Mouse (Mus musculus): Measurements from ENCODE around the gene Hcn1. TPM values are rescaled to one million over a fixed set of nuclear protein-coding genes. Genes with fewer than 3 reads are reported as not detected.

Gene Hcn1
- total RNA-seq, 2 experiments from 2014 or later = 36.7 to 42.1 TPM

DNA sequence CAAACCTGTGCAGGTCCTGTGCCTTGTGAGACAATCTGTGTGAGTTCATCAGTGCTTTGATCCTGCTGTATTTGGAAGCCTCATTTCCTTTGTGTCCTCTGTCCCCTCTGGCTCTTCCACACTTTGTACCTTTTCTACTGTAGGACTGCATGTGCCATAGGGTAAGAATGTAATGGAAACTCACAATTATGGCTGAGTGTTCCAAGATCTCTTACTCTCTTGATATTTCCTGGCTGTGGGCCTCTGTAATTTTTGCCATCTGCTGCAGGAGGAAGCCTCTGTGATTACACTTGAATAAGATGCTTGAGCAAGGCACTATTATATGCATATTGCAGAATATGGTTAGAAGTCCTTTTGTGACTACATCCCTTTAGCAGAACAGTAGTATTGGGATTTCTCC is 240.2 kb downstream of the Hcn1 start:
- intact Hi-C loops (cut with DNase I) = no loop called here
- DNase-seq (ENCODE audit: low spot score in 2 of 2) = no peak

DNA sequence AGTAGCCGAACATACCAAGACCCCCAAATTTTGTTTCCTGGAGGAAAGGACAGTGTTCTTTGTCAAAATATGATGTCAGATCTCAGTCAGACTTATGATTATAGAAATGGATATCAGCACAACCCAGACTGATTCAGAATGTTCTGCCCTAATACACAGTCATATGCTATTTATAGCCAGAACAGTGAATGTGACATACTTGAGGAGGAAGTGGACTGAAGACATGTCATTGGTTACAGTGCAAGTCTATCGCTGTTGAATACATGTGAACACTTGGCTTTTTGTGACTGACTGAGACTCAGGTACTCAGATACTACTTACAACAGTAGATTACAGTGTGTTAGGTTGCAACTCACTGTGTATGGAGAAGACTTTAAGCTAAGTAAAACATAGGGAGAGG is 245.2 kb downstream of the Hcn1 start:
- DNase-seq (ENCODE audit: low spot score in 2 of 2) = no peak
- intact Hi-C loops (cut with DNase I) = no loop called here

DNA sequence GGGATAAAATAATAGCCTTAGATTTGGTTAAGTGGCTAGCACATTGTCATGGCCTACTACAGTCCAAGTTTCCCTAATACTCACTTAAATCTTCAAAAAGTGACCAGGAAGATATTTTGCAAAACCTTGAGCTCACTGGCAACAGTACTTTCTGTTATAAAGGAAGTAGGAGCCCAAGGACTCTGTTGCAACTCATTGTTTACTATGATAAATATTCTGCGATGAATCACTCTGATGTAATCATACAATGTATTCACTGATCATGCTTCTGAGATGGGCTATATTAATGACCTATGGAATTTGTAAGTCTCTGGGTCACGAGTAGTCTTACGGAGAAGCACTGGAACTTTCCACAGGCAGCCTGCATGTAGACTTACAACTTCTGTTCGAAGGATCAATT is 246.6 kb downstream of the Hcn1 start:
- no peak for DNase-seq (ENCODE audit: low spot score in 2 of 2)
- intact Hi-C loops (cut with DNase I) = no loop called here

DNA sequence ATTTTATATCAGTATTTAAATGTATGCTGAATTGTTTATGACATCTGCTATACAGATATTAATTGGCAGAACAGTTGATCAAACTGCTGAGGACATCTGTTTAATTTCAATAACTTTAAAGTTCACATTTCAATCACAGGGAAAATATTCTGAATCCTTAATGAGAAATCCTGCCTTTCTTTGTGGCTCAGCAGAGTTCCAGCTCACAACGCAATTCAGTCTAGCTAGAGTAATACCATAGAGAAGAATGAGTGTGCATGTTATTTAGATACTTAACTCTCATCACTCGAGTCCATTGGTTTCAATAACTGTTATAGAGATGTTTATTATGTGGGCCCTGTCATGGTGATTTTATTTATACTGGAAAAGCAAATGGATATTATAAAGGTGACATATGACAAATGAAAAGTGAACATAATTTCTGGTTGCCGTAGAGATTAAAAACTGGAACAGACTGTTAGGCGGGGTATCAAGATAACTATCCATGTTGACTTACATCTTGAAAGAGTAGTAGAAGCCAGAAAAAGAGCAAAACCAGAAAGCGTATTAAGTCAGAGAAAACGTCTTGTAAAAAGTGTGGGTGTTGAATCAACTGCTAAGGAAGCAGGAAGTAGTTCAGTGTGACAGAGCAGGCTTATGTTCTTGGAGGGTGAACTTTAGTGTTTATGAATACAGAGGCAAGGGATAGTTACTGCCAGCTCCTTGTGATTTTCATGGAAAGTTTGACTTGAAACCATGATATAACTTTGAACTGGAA is 250.0 kb downstream of the Hcn1 start:
- DNase-seq (ENCODE audit: low spot score in 2 of 2) = no peak
- intact Hi-C loops (cut with DNase I) = no loop called here

DNA sequence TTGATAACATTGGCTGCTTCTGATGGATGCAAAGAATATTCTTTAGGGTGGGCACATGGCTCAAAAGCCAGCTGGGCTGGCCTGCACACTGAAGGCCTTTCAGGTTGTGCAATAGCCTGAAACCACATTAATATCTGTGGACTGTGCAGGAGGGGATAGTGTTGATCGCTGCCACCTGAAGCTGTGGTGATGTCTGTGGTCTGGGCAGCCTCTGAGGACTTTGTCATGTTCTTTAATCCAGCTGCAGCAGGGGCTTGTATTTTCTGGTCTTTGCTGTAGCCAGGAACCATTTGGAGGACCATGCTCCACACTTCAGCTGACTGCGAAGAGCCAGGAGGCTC is 250.6 kb downstream of the Hcn1 start:
- intact Hi-C loops (cut with DNase I) = no loop called here
- no peak for DNase-seq (ENCODE audit: low spot score in 2 of 2)

DNA sequence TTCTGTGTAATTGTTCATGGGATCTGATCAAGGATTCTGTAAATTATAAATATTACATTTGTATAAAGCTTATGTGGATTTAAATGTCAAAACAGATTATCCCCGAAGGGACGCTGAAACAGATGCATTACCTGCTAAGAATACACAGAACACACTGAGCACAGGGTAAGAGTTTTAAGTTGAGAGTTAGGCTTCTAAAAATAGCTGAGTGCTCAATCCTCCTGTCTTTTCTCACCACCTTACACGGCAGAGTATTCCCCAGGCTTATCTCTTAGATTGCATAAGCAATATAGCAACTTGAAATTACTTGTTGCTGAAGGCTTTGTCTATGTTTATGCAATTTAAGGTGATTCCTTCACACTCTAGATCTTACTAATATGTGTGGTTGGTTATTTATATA is 256.3 kb downstream of the Hcn1 start:
- intact Hi-C loops (cut with DNase I) = no loop called here
- no peak for DNase-seq (ENCODE audit: low spot score in 2 of 2)

DNA sequence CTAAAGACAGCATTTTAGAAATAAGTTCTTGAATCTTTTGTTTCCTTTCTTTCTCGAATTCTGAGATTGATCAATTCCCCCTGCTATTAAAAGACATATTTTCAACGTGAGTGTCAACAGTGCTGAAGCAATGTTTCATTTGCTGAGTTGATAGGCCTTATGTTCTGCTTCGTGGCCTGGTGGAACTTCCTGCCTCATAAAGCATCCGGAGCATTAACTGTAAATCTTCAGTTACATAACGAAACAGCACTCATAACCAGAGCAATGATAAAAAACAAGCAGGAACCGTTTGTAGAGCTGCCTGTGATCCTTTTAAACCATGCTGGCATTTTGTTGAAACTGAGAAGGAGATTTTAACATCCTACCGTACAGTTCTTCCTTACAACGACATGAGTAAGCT is 275.7 kb downstream of the Hcn1 start:
- no peak for DNase-seq (ENCODE audit: low spot score in 2 of 2)
- intact Hi-C loops (cut with DNase I) = no loop called here

DNA sequence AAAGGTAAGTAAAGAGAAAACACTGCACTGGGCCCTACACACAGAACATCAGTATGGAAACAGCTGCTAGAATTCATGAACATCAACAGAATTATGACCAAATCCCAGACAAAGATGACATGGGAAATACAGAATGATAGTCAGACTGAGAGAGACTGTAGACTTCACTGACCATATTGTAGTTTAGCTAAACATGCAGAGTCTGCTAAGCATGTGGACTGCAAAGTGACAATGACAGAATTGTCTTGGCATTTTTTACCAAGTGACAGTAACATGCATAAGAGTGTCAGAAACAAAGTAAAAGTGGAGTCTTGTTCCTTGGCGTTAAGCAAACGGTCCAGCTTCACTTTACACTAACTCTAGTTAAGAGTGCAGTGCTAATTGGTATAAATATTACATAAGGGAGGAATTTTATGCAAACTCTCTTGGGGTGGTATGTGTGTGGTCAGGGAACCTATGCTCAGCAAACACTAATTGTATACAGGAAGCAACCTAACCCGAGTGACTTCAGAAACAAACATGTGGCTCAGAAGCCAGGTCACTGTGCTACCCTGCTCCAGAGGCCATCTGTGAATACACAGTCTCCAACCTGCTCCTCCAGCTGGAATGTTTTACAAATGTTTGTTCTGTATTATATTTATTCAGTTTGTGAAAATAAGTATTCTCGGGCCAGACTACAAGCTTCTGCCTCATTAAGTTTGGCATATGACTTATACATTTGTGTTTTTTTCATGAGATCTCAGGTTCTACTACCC is 278.5 kb downstream of the Hcn1 start:
- DNase-seq (ENCODE audit: low spot score in 2 of 2) = no peak
- intact Hi-C loops (cut with DNase I) = no loop called here

DNA sequence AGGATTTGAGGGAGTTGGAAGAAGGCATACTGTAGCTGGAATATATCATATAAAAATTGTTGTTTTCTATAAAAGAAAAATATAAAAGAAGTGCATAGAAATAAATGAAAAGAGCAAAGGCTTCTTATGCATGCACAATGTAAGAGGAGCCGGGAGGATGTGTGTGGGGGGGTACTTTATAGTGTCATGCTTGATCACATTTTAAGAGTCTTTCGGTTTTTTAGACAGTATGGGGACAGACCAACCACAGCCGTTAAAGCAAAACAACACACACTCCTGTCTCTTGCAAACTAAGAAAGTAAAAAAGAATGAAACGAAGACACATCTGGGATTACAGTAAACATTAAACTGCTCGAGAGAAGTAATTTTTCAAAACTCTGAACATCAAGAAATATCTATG is 290.0 kb downstream of the Hcn1 start:
- intact Hi-C loops (cut with DNase I) = no loop called here

DNA sequence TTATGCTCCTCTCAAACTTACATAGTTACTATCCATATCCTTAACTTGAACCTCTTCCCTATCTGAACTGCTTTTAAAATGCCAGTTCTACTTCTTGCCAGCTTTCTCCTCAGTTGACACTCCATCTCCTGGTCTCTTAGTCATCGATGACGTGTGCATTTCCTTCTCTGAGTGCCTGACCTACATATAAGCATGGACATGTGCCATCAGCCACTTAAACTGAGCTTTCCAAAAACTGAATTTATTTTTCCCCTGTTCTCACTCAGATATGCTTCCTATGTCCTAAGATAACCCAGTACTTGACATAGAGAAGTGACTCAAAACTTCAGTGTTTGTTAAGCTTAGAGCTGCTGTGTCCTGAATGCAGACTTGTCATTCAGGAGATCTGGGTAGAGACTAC is 295.9 kb downstream of the Hcn1 start:
- intact Hi-C loops (cut with DNase I) = no loop called here
- DNase-seq (ENCODE audit: low spot score in 2 of 2) = no peak

More for the DNA sequence above, 290.0 kb downstream of the Hcn1 start:
- no peak for DNase-seq (ENCODE audit: low spot score in 2 of 2)

DNA sequence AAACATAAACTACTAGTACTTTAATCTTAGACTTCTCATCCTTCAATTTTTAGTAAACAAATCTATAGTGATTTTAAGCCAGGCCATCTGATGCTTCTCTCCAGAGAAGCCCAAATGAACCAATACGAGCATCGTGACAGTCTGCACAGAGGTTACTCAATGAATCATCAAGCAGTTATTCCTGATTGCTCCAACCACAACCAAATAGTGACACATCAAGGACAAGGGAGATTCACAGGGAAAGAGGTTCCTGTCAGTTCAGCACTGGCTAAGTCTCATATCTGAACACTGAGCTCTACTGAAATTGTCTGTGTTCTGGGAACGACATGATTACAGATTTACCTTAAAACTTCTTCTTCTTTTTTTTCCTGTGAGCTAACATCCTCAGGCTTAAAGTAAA is 305.7 kb downstream of the Hcn1 start:
- intact Hi-C loops (cut with DNase I) = no loop called here
- no peak for DNase-seq (ENCODE audit: low spot score in 2 of 2)

DNA sequence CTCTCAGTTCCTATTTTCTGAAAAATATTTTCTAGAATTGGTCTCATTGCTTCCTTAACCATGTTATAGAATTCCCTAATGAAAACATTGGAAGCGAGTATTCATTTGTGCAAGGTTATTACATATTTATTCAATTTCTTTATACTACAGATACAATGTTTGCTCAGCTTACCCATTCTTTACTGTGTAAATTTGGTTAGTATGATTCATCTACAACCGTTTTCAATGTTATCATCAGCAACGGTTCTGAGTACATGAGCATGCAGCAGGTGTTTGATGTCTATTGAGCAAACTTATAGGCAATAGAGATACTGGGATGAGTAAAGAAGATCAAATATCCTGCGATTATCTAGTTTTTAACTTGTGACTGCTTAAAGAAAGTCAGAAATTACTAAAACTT is 327.6 kb downstream of the Hcn1 start:
- intact Hi-C loops (cut with DNase I) = no loop called here
- no peak for DNase-seq (ENCODE audit: low spot score in 2 of 2)

DNA sequence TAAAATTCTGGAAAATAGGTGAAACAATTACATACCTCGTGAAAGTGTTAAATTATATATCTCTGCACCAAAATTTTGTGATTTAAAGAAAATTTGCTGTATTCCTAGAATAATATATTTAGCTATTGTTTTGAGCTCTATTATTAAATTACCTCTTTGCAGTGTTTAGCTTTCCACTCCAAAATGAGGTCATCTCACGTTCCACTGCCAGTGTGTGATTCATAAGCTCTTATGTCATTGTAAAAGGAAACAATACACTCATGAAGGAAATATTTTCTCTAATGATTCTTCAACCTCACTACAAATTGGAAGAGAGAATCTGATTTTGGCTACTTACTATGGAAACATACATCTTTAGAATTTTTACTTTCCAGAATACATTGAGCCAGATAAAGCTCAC is 329.6 kb downstream of the Hcn1 start:
- no peak for DNase-seq (ENCODE audit: low spot score in 2 of 2)
- intact Hi-C loops (cut with DNase I) = no loop called here

DNA sequence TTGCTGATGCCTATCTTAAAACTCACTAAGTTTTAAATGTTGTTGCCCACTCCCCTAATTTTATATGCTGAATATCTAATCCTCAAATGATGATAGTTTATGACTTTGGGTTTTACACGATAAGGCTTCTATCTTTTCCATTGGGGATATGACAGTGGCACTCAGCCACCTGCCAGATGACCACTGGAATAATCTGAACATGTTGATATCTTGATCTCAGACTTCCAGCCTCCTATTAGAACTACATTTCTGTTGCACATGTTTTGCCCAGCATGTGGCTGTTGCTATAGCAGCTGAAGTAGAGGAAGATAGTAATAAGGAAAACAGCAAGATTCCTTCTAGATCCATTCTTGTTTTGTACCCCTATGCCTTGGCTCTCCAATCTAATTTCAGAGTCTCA is 336.6 kb downstream of the Hcn1 start:
- no peak for DNase-seq (ENCODE audit: low spot score in 2 of 2)
- intact Hi-C loops (cut with DNase I) = no loop called here

DNA sequence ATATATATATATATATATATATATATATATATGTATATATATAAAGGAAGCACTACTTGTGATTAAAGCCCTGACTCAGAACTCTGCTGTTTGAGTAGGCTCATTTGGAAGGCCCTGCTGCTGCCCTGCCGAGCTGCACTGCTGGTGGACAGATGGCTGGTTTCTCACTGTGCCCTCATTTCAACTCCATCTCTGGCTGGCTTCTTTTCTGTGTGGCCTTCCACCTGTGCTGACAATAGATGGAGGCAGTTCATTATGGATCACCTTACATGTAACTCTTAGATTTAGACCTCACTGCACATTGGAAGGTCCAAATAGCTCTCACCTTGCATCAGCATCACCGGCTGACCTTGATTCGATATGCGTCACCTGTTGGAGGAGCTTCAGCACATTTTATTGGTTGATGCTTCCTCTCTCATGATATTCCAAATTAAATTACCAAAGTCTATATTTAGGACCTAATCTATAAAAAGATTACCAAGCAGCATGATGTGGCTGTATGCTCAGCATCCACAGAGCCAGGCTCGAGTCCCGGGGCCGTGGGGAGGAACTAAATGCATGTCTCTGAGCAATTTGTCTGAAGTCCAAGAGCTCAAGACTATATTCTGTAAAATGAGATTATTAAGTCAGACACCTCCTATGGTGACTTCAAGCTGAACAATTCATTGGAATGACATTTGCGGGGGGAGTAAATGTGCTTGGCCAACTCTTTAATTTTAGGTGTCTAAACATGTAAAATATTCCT is 338.6 kb downstream of the Hcn1 start:
- DNase-seq (ENCODE audit: low spot score in 2 of 2) = no peak
- intact Hi-C loops (cut with DNase I) = no loop called here

DNA sequence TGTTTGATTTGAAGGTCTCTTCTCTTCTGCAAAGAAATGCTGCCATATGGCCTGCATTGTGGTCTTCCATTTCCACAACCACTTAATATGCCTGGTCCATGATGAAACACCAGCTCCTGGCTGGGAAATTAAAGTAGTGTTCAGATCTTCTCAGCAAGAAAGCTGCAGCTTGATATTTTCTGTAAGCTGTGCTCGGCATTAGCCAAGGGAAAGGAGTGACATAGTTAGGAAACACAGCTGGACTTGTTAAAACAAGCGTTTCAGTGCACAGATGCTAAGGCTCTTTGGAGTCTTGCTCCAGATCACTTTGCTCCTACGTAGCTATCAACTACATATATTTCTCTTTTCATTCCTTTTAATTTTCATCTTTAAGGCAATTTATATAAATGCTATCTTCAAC is 344.7 kb downstream of the Hcn1 start:
- DNase-seq (ENCODE audit: low spot score in 2 of 2) = no peak
- intact Hi-C loops (cut with DNase I) = no loop called here

DNA sequence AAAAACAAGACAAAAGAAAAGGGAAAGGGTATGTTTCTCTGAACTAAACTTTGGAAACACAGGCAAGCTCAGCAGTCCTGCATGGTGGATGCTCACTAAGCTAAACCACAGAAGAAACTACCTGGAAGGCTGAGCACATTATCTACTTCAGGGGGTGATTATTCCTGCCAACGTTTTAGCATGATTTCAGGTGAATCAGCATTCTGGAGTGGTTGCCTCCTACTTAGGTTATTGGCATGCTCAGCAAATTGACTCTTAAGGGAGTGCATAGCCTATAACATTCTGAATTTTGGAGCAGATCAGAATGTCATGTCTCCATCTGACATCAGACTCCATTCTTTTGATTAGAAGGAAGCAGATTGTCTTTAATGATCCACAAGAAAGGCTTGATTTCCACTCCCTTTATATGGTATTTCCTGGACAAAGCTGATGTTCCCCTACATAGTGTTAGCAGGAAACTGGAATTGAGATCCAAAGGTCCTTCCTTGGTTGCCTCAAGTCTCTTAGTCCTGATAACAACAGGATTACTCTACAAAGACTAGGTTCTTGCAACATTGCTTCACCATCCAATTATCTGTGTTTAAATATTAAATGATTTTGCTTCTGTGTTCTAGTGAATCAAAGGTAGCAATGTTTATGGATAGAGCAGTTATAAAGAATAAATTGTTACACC is 345.7 kb downstream of the Hcn1 start:
- DNase-seq (ENCODE audit: low spot score in 2 of 2) = no peak
- intact Hi-C loops (cut with DNase I) = no loop called here

DNA sequence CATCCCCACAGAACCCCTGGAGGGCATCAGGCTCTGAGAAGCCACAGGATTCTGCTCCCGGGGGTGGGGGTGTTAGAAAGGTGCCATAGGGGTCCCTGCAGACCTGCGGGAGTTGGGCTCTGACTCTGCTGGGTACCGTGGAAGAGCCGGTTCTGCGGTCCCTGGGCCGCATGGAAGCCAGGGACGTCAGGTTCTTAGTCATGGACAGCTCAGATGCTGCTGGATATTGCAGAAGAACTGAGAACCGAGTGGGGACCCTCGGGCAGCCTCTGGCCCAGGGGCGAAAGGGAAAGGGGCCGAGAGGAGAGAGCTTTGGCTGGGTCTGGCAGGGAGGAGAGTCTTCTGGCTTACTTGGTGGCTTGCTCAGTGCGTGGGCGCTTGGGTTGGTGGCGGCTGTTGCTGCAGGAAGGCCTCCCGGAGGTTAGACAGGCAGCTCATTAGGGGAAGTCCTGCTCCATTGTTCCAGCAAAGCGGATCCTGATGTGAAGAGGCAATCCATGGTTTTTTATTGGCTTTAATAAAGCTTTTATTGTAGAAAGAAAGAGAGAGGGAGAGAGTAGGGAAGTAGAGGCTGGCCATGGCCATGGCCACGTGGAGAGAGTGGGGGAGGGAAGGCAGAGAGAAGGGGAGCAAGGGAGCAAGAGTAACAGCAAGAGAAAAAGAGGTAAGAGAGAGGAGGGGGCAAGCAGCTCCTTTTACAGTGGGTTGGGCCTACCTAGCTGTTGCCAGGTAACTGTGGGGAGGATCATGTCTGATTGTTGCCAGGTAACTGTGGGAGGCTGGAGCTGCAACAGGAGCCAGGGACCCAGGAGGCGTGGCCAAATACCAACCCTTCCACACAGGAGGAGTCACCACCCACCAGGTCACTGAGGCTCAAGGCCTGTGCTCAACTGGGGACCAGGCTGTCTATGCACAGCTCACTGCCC is 356.6 kb downstream of the Hcn1 start:
- intact Hi-C loops (cut with DNase I) = no loop called here
- DNase-seq (ENCODE audit: low spot score in 2 of 2) = no peak

DNA sequence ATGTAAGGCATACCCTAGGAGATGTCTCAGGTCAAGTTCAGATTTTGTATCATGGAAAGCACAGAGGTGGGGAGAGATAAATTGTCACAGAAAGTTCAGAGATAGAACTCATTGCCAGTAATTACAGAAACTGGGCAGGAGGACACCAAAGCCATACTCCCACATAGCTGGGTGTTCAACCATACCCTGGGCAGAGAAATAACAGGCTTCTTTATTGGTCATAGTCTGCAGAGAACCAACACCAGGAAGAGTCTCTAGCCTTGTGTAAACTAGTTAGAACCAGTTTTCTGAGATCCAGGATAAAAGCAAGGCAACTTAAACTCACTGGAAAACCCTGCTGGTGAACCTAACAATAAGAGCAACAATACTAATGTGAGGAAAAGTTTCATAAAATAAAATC is 362.5 kb downstream of the Hcn1 start:
- no peak for DNase-seq (ENCODE audit: low spot score in 2 of 2)
- intact Hi-C loops (cut with DNase I) = no loop called here
